Mouse (Mus musculus) ES-E14 (cell line): ENCODE data around the gene Shisal2a. TPM values are rescaled to one million over a fixed set of nuclear protein-coding genes. Genes with fewer than 3 reads are reported as not detected.

Experiments used
- DNase-seq: peaks from one replicate; pipeline ENCODE4 v3.0.0-alpha.2; 2013; ENCODE audit warnings: low read depth, low spot score
- H3K27ac ChIP-seq: 2 replicates; pipeline ENCODE4 v1.5.1; 2012; ENCODE audit warnings: low read depth, mild to moderate bottlenecking, low read length, moderate library complexity, mixed read lengths; ENCODE audit not compliant: poor library complexity, insufficient read depth, severe bottlenecking
- H3K36me3 ChIP-seq: 2 replicates; pipeline ENCODE4 v1.6.1; 2012; ENCODE audit warnings: mild to moderate bottlenecking, low read length, moderate library complexity, mixed read lengths; ENCODE audit not compliant: control insufficient read depth, poor library complexity, insufficient read depth, severe bottlenecking
- H3K4me1 ChIP-seq, 2 experiments: fragments of 150-350 bp in 1 of 2; sonication (generic) in 1 of 2; 2 replicates each; pipeline ENCODE4 v1.6.1; 2012; ENCODE audit warnings: low read length in 2 of 2, mild to moderate bottlenecking in 1 of 2, mixed read lengths in 1 of 2; ENCODE audit not compliant: control insufficient read depth in 2 of 2, insufficient read depth in 2 of 2, poor library complexity in 1 of 2
- H3K4me3 ChIP-seq, 2 experiments: fragments of 150-350 bp in 1 of 2; sonication (generic) in 1 of 2; 2 replicates each; pipeline ENCODE4 v1.5.1; 2012; ENCODE audit warnings: low read length in 2 of 2, low read depth in 1 of 2, mild to moderate bottlenecking in 1 of 2, mixed read lengths in 1 of 2; ENCODE audit not compliant: insufficient read depth in 1 of 2, poor library complexity in 1 of 2, severe bottlenecking in 1 of 2
- H3K9ac ChIP-seq: 2 replicates; pipeline ENCODE4 v1.6.1; 2012; ENCODE audit warnings: low read depth, mild to moderate bottlenecking, low read length, mixed read lengths; ENCODE audit not compliant: poor library complexity, insufficient read depth, severe bottlenecking
- H3K9me3 ChIP-seq: fragments of 150-350 bp; sonication (generic); 2 replicates; pipeline ENCODE4 v1.6.1; 2012; ENCODE audit warnings: low read depth, mild to moderate bottlenecking, low read length; ENCODE audit not compliant: control insufficient read depth, insufficient read depth
- CHD2 ChIP-seq: IDR thresholded peaks from 2 replicates; pipeline ENCODE4 v1.6.1; 2014; ENCODE audit warnings: mild to moderate bottlenecking, low read depth, low read length, inconsistent platforms
- HCFC1 ChIP-seq: IDR thresholded peaks from 2 replicates; pipeline ENCODE4 v1.6.1; 2012; ENCODE audit warnings: low read length, inconsistent platforms, borderline replicate concordance; ENCODE audit not compliant: insufficient read depth
- MAFK ChIP-seq: IDR thresholded peaks from 2 replicates; pipeline ENCODE4 v1.6.1; 2014; ENCODE audit warnings: mild to moderate bottlenecking, low read depth, low read length, inconsistent platforms; ENCODE audit not compliant: insufficient read depth
- ZC3H11A ChIP-seq: IDR thresholded peaks from 2 replicates; pipeline ENCODE4 v1.6.1; 2012; ENCODE audit warnings: low read depth, mild to moderate bottlenecking, inconsistent platforms, low read length, borderline replicate concordance
- ZNF384 ChIP-seq: IDR thresholded peaks from 2 replicates; pipeline ENCODE4 v1.6.1; 2012; ENCODE audit warnings: low read depth, low read length, inconsistent platforms
- in situ Hi-C, 2 experiments: fragments of 600-800 bp; cut with MboI; formaldehyde crosslinking; loops; one replicate each; pipeline ENCODE4 v1.15.1; 2025; ENCODE audit warnings: low sequenced_read_pairs in 2 of 2, inconsistent platforms in 1 of 2; ENCODE audit not compliant: unreplicated experiment in 2 of 2
- total RNA-seq: library from RNA; depleted of rRNA; stranded (reverse); fragments of 300-350 nt; gene quantifications from 2 replicates; pipeline ENCODE4 v1.2.3, GENCODE M21; 2012

Gene Shisal2a
- total RNA-seq, 1 experiment, result 1.5 TPM

GRCm38 (mm10) chr4:108363355-108364110, 19.6 kb downstream of the Shisal2a start:
- Histone ChIP-seq H3K9ac (no peak overlapping the region), H3K36me3 (no peaks in the 10 kb centered on the region), H3K4me1 (peaks cover 23 to 43% of the 10 kb centered on the region in 2 experiments), H3K4me3 (peak overlapping the region; percentile 19 to 55; a peak in 3 of 4 replicates), H3K27ac (peak overlapping the region; percentile 90), H3K9me3 (no peaks in the 10 kb centered on the region)
- no peak for DNase-seq
- in situ Hi-C loops, result no loop called here
- TF ChIP-seq MAFK (no peak), HCFC1 (no peak), ZNF384 (peak; percentile 92; the same call in 1 of the 2 replicates)

DNA sequence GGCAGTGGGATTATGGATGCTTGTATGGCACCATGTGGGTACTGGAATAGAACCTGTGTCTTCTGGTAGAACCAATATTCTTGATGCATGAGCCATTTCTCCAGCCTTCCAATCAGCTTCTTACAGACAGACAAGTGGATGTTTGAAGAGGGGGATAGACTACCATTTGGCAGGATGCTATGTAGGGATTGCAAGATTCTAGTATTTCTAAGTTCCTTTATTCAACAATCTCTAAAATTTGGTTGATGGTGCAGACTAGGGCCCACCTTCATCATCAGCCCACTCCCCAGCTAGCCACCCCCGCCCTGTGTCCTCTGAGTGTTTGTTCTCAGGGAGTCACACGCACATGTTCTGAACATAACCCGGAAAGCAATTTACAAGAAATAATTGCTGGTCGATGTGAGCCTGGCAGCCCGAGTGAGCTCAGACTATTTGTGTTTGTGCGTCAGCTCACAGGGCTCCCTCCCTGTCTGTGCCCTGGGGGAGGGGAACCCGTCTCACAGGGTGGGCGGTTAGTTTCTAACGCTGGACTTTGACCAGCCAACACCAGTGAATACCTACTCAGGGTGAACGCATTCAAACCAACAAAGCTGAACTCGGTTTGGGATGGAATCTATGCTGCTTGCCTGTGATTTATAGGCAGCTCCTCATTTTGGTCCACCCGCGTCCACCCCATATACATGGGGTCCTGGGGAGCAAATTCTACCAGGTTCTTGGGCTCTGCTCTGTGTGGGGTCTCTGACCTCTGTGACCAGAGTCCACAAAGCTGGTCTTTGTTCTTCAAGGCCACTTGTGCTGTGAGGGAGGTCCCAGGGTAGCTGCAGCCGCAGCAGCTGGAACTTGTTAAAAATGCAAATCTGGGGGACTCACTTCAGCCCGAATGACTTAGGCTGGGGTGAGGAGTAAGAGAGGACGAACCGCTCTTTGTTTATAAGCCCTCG, 20.6 kb downstream of the Shisal2a start:
- TF ChIP-seq ZNF384 (no peak), HCFC1 (no peak; the same call in 1 of the 2 replicates), MAFK (no peak), ZC3H11A (no peak), CHD2 (no peak)
- Histone ChIP-seq H3K4me1 (peaks cover 23 to 44% of the 10 kb centered on the region in 2 experiments), H3K9me3 (no peaks in the 10 kb centered on the region), H3K27ac (peak overlapping the region; percentile 90), H3K4me3 (peak overlapping the region; percentile 4 to 55; a peak in 3 of 4 replicates), H3K36me3 (no peaks in the 10 kb centered on the region), H3K9ac (no peak overlapping the region)
- DNase-seq, result no peak
- in situ Hi-C loops, result no loop called here

GRCm38 (mm10) chr4:108360136-108361055, 22.8 kb downstream of the Shisal2a start:
- no peak for DNase-seq
- TF ChIP-seq ZNF384 (no peak), ZC3H11A (no peak), CHD2 (no peak), HCFC1 (no peak), MAFK (no peak)
- no peaks in the 10 kb centered on the region for H3K9me3 ChIP-seq
- in situ Hi-C loops, result no loop called here
- no peak overlapping the region for H3K9ac ChIP-seq
- H3K36me3 ChIP-seq, result no peaks in the 10 kb centered on the region
- H3K4me3 ChIP-seq, result peak overlapping the region; percentile 2 to 29; a peak in 2 of 4 replicates
- no peak overlapping the region; the same call in 1 of the 2 replicates for H3K27ac ChIP-seq
- peaks cover 23 to 44% of the 10 kb centered on the region in 2 experiments for H3K4me1 ChIP-seq

- no peak for TF ChIP-seq MAFK
- TF ChIP-seq CHD2, result no peak
- TF ChIP-seq ZC3H11A, result no peak
- no peak for TF ChIP-seq ZNF384
- no peak for TF ChIP-seq HCFC1
- Histone ChIP-seq H3K9me3 (no peaks in the 10 kb centered on the region), H3K9ac (no peak overlapping the region), H3K4me3 (no peak overlapping the region), H3K4me1 (peaks cover 18 to 38% of the 10 kb centered on the region in 2 experiments), H3K27ac (no peak overlapping the region), H3K36me3 (no peaks in the 10 kb centered on the region)
- no peak for DNase-seq
- in situ Hi-C loops, result no loop called here
Measured at GRCm38 (mm10) chr4:108358498-108358897, 24.7 kb downstream of the Shisal2a start.
